Mouse (Mus musculus) cerebellum, postnatal 25 days (tissue): Measurements from ENCODE around the gene Snrpf.

Experiments used
- DNase-seq, 2 experiments: peaks; one replicate each; pipeline ENCODE4 v3.0.0; 2021; ENCODE audit warnings: mixed read lengths in 2 of 2

Snrpf gene

DNA sequence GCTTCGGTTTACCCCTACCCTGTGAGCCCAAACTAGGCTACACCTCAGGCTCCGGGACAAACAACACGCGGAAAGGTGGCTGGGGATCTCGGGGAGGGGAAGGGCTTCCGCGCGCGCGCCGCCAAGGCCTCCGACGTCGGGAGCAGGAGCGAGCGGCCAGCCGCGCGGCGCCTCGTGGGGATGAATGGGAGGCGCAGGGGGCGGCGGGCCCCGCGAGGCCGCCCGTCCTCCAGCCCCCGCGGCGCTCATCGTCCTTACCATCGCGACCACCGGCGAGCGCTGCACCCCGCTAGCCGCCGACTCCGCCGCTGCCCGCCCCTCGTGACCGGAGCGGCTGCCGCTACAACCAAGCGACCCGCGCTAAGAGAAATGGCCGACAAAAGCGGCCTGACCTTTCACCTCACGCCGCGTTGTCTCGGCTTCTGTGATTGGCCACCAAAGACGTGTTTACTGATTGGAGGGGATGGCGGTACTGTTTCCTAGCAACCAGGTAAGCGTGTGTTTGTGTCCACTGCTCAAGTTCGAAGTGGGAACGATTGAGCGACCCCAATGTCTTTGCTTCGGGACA is at the start of gene Snrpf:
TSS of gene Snrpf (minus strand) at position 426 of the 568 bp plus-strand sequence.
- DNase-seq: peak; percentile 93 to 97

DNA sequence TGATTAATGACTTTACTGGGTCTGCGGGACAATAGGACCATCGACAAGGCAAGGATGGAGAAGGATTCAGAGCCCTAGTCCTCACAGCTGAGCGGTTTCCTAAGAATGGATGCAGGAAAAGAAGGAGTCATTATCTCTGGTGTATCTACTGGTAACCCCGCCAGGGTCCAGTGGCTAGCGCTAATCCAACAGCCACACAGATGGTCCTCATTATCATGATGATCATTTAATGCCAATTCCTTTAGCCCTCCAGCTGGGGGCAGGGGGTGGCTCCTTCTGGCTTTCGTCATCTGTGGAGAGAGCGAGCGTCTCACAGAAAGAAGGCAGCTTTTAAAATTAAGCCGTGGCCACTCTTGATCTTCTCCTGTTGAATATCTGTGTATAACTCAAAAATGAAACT is 46.4 kb upstream of the Snrpf start:
- peak; percentile 58 to 64 for DNase-seq

DNA sequence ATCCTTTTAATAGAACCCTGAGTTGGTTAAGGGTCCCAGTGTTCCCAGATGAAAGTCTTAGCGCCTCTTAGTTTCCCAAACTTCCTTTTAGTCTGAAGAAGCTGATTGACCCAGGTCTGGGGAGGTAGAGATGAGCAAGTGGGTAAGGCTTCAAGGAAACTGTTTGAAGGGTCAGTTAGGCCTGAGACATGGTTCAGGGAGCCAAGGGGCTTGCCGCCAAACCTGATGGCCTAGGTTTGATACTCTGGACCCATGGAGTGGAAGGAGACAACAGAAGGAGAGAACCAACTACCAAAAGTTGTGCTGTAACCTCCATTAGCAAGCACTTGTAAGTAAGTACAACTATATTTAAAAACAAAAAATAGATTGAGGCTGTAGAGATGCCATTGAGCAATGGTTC is 44.5 kb upstream of the Snrpf start:
- DNase-seq: no peak

DNA sequence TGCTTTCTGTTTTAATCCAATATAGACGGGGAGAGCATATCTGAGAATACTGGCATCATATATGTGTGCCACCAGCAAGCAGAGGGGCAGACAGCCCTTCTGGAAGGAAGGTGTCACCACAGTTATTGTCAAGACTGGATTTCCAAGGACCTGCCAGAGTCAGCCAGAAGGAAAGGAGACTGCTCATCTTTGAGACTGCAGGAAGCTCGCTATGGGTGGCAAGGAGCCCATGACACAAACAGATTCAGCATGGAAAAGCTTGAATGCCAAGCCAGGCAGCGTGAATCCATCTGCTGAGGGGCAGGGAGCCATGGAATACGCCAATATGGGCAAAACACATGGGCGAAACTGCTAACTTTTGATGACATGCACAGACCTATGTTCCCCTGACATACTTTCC is 44.1 kb upstream of the Snrpf start:
- peak; percentile 87 to 92 for DNase-seq

DNA sequence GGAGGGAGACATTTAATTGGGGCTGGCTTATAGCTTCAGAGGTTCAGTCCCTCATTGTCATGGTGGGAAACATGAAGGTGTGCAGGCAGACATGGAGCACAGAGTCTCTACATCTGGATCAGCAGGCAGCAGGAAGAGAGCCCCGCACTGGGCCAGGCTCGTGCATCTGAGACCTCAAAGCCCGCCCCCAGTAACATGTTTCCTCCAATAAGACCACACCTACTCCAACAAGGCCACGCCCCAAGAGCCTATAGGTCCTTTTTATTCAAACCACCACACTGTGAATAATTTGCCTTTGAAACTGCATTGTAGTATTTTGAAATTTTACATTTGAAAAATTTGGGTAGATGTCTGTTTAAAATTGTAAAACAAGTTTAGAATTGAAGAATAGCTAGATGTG is 42.6 kb upstream of the Snrpf start:
- no peak for DNase-seq

DNA sequence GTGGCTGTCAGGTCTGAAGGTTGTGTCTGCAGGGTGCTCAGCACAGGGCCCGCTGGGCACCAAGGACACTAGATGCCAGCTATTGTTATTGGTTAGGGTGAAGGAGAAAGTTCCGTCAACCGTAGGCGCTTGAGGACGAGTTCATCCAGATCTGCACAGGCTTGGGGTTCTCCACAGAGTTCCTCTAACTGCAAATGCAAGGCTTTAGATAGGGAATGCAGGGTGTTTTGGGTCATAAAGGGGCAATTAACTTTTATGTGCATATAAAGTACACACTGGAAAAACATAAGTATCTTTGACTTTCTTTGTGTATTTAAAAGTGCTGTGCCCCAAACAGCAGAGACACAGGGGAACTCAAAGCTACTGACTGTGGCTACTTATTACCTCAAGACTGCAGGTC is 40.8 kb upstream of the Snrpf start:
- no peak for DNase-seq

DNA sequence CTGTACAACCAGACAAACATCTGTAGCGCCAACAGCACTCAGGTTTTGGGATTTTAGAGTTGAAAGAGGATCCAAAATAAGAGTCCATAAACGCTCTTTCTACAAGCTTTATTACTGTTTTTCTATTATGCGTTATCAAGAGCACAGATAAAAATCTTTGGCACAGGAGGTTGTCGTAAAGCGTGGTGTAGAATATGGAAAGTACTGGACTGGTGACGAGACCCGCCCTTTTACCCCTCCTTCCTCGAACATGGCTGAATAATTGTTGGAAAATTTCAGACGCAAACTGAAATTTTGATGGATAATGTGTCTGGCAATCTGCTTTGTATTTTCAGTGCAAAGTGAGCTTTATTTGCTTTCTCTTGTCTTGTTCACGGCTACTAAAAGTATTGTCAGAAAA is 34.6 kb upstream of the Snrpf start:
- no peak for DNase-seq

DNA sequence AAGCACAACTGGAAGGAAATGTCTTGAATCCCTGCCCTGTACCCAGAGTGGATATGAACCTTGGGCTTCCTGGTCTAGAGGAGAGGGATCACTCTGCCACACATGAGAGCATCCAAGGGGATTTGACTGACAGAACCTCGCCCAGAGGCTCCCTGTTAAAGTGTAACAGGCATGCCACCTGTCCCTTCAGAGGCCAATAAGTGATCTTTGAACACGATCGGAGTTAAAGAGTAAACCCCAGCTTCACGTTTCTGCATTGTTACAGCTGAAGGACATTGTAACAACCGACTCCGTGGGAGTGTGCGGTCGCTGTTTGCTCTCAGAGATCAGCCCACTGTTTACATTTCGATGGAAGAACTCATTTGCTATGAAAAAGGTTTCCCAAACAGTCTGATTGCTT is 34.2 kb upstream of the Snrpf start:
- no peak for DNase-seq

DNA sequence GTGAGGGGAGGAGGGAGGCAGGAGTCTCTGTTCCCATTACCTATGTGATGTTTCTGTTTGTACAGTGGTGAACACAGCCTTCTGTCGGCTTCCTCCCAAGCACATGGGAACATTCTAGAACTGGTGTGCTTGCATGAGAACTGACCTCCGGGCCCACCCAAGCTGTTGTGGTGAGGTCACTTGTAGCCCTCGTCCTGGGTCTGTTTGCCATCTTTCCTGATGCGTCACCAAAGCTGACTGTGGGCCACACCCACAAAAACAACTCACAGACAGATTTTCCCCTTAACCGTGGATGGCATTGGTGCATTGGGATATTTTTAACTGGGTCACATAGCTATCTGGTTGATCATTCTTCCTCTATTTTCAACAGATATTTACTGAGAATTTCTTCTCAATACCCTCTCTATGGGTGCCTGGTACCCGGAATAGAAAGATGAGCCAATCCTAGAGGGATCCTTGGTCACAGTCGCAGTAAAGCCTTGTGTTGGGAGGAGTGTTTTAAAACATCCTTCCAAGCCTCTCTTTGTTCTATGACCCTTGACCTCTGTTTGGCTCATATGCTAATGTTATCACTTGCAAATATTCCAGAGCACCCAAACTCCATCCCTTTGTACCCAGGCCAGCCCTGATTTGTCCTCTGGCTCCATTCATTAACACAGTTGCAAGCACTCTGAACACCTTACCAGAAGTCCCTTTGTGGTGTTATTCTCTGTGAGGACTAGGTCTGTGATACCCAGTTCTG is 31.1 kb upstream of the Snrpf start:
- no peak for DNase-seq

DNA sequence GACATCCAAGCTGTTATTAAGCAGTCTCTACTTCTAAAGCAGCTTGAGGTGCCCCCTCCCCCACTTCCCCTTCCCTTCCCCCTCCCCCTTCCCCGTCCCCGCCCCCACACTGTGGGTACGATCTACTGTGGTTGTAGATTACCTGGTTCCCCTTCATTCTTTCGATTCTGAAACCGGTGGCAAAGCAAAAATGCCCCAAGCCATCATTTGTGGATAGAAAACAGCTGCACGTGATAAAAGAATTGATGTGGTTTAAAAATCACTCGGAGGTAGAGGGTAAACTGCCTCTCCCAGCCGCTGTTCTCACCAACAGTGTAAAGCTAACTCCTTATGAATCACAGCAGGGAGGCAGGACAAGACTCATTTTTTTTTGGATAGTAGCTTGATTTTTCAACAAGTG is 25.3 kb upstream of the Snrpf start:
- DNase-seq: no peak

DNA sequence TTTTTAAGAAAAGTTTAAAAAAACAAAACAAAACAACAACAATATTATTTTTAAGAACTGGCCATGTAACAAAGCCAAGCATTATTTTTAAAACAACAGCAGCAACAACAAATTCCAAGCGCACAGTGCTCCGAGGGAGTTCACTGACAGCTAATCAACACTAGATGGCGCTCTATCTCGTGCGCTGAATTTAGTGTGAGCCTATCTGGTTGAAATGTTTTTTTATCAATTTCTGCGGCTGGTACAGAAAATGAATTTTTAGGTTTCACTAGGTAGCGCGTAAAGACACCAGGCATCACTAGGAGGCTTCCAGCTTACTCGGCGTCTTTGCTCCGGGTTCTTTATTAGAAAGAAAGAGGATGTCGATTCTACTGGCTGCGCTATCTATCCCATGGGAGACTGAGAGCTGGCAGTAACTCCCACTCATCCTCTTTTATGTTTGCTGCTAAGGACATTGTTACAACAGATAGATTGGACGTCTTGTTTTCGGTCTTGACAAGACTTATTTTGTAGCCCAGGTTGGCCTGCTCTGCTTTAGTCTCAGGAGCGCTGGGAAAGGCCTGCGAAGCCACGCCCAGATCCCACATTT is 22.0 kb upstream of the Snrpf start:
- DNase-seq: peak; percentile 67 to 76

DNA sequence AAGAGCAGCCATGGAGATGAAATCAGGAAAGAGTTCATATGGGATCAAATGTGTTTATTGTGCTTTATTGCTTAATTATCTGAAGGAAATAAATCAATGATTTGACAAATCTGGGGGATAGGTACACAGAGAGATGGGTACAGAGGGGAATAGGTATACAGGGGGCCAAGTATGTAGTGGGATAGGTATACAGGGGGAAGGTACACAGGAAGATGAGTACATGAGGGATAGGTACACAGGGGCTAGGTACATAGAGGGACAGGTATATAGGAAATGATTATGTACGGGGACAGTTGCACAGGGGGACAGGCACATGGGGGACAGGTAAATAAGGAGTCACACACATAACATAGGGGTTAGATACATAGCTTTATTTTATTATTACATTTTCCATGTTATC is 21.4 kb upstream of the Snrpf start:
- no peak for DNase-seq

DNA sequence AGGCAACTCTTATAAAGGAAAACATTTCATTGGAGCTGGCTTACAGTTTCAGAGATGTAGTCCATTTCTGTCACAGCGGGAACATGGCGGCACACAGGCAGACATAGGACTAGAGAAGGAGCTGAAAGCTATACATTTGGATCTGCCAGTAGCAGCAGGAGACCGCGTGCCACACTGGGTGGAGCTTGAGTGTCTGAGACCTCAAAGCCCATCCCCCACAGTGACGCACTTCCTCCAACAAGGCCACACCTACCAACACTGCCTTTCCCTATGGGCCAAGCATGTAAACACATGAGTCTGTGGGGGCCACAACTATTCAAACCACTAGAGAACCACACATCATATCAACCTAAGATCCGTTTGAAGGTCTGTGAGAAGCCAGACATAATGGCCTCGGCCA is 19.7 kb upstream of the Snrpf start:
- DNase-seq: no peak

DNA sequence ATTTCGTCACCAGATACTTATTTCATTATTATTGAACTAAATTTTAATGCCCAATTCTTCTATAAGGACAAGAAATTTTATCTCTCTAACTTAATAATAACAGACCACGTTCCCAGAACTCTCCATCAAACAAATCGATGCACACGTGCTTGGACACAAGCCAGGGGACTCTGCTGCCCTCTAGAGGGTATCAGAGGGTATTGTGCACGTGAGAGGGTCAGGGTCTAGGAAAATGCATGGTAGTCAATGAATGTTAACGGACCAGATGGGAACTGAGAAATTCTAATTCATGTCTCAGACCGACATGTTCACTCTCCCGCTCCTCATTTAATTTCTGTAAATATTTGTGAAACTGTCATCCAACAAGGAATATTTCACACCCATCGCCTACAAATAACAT is 18.5 kb upstream of the Snrpf start:
- DNase-seq: no peak

DNA sequence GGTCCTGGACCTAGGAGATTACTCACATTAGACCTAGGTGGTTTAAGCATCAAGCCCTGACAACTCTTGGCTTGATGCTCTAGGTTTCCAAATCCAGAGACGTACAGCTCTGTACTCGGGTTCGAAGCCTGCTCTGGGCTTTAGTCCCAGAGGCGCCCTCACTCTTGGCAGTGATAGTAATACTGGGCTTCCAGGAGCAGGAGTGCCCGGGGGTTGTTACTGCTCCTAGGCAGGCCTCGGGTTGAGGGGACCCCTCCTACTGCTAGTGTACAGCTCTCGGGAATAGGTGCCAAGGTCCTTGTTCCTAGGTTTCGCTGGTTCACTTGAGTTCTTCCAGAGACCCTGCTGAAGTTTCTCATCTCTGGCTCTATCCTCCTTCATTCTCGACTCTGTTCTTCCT is 16.8 kb upstream of the Snrpf start:
- DNase-seq: no peak

DNA sequence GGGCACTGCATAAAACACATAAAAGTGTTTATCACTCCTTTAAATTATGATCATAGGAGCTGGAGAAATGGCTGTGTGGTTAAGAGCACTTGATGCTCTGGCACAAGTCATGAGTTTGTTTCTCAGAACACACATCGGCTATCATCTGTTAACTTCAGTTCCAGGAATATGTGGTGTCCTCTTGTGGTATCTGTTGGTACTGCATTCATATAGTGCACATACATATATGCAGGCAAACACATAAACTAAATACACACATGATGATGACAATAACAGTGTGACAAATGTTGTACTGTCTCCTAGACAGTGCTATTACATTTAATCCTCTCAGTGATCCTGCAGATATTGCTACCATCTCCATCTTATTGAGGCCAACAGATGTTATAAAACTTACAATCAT is 13.8 kb upstream of the Snrpf start:
- DNase-seq: no peak

DNA sequence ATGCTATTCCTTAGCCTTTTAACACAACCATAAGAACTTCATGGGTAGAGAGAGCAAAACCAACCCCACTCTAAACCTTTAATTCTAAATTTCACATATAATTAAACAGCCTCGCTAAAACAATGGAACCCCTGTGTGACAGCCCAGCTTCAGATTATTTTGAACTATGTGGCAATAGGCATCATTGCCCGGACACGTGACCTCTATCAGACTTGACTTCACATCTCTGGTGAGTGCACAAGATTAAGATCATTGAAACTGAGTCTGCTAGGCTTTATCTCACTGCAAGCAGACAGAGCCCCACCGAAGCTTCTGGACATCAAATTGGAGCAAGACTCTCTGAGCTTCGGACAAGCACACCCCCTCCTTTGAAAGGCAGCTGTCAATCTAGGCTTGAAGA is 12.8 kb upstream of the Snrpf start:
- no peak for DNase-seq

DNA sequence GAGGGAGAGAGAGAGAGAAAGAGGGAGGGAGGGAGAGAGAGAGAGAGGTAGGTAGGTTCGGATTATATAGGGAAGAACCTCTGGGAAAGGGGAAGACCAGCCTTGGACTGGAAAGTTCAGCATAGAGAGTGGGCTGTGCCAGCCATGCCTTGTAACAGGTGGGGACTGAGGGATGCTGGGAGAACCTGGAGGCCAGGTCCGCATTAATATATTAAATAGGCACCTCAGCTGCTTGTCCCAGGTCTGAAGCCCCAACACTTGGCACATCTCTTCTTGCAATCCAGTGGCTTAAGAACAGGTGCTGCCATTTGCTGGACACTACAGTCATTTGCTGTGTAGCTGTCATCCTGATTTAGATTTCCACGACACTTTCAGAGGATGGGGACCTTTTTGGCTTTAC is 7.1 kb upstream of the Snrpf start:
- DNase-seq: no peak

DNA sequence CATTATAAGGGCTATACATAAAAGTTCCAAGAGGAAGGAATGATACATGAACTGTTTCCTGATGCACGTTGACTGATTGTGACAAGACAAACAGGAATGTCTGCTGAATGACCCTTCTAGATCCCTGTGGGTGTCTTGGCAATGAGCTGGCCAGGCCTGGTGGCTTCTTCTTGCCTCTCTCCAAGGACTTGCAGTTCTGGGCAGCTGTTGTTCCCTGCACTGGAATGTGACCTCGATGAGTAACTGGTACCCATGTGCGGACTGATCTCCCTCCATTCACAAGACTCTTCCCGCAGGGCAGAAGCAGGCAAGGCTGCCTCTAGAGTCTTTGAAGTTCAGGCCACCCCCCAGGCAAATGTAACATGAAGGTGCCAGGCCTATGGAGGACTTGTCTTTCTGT is 6.3 kb upstream of the Snrpf start:
- no peak for DNase-seq

DNA sequence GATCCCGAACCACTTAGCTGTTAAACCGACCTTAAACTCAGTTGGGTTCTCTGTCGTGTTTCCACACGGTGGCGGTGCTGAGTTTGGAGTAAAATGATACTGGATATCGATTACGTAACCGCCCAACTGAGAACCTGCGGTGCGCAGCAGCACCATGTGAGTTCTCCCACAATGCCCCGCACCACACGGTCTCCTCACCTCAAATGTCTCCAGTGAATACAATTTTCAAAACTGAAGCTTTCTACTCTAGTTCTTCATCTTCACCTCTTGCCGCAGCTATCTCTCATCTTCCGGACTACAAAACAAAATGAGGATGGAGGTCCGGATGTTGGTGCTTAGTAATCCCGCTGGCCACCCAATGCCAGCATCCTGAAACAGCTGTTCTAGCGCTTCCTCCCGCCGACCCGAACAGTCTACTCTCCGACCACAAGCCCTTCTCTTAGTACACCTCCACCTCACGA is 4.5 kb upstream of the Snrpf start:
- peak; percentile 89 to 94 for DNase-seq

DNA sequence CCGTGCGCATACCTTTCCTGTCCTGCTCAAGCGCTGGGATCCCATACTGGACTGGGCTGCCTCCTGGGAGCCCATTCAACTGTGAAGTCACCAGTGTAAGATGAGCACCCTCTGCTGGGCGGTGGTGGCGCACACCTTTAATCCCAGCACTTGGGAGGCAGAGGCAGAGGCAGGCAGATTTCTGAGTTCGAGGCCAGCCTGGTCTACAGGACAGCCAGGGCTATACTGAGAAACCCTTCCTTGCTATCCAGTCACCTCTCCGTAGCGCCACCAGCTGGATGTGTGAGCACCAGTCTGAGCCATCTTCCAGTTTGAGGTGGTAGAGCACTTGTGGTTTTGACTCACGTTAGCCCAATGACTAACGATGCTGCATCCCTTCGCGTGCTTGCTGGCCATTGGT is 3.0 kb upstream of the Snrpf start:
- peak; percentile 31 to 39 for DNase-seq

DNA sequence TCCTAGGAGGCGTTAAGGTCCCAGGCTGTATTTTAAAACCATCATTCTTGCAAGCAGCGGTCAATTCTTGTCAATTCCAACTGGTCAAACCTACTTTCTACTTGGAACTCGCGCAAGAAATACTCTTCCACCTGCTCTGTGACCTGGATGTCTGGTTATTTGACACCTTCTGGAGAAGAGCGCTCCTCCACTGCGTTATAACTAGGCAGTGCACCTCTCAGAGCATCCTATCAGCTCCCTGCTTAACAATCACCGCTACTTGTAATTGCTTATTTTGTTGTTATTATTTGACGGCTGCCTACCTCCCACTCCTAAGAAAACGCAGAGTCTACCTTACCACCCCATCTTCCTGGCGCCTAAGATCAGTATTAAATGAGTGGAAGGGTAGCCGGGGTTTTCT is 710 bp downstream of the Snrpf start:
- no peak for DNase-seq

DNA sequence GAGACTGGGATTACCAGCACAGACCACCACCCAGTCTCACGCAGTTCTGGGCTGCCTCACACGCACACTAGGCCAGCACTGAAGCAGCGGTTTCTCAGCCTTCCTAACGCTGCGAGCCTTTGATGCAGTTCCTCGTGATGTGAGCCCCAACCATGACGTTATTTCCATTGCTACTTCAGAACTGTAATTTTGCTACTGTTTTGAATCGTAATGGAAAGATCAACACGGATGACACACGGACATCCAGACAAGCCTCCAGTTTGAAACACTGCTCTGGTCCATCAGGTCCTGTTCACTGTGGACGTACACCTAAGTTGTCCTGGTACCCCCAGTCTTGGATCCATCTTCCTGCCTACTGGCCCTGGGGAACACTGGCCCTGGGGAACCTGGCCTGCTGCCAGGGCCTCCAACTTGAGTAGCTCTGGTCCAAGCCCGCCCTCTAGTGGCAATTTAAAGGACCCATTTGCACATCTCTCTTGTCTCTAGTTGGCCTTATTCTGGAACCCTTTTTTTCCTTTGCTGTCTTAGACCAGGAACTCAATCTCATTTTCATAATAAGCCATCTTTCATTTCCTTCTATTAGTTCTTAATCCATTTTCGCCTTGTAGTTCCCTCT is 12.1 kb downstream of the Snrpf start:
- DNase-seq: peak; percentile 65 to 85

DNA sequence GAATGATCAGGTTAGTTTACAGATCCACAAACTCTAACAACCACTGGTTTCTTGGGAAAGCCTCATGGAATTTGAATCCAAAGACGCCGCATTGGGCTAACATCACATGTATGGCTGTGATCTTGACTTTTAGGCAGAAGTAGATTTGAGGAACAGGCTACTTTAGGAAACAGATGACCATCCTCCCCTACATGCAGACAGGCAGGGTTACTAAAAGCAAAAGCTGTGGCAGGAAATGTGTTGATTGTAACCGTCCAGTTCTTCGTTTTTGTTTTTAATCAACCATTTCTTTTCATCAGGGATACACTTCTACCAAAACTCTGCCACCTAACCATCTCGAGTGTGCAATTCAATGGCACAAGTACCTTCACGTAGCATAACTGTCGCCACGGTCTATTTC is 13.5 kb downstream of the Snrpf start:
- DNase-seq: no peak
